Mouse (Mus musculus) erythroid progenitor cell, adult 5-6 weeks (primary cell): ENCODE data around the gene Wnt7b. TPM values are rescaled to one million over a fixed set of nuclear protein-coding genes. Genes with fewer than 3 reads are reported as not detected.

Experiments
- ATAC-seq: replicated peaks from 2 replicates; pipeline ENCODE4 v1.8.0; 2016; ENCODE audit warnings: moderate number of reproducible peaks, mild to moderate bottlenecking, moderate TSS enrichment, inconsistent platforms; ENCODE audit not compliant: poor library complexity, low FRiP score, severe bottlenecking
- total RNA-seq, 2 experiments: library from RNA; stranded (forward) in 1 of 2; stranded (reverse) in 1 of 2; fragments of 150-400 nt in 1 of 2; fragments of 186-747, 209-891 nt in 1 of 2; gene quantifications; 2 replicates each; pipeline versions ENCODE4 v1.2.3 to v1.2.4; 2015 to 2017; ENCODE audit warnings: low replicate concordance in 2 of 2

Gene Wnt7b
- total RNA-seq (2015; ENCODE audit: low replicate concordance) (not detected in 2 replicates), total RNA-seq (2017; ENCODE audit: low replicate concordance) (not detected in 2 replicates)

- ATAC-seq: no peak
These were observed at the start of gene Wnt7b for GRCm38 (mm10) chr15:85582356-85582910. TSS of gene Wnt7b (minus strand) at chr15:85582473.

DNA sequence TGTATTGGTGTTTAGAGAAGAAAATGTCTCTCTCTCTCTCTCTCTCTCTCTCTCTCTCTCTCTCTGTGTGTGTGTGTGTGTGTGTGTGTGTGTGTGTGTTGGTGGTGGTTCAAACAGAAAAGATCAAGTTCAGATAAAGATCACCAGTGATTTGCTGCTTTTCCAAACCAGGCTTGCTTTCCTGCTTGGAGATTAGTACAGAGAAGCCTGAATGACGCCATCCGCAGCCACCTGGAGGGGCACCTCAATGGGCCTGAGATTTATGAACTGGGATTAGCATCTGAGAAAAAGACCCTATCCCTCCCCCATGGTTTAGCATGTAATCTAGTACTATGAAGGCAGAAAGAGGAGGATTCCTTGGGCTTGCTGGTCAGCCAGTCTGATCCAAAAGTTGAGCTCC lies 49.3 kb upstream of the Wnt7b start:
- ATAC-seq: no peak

DNA sequence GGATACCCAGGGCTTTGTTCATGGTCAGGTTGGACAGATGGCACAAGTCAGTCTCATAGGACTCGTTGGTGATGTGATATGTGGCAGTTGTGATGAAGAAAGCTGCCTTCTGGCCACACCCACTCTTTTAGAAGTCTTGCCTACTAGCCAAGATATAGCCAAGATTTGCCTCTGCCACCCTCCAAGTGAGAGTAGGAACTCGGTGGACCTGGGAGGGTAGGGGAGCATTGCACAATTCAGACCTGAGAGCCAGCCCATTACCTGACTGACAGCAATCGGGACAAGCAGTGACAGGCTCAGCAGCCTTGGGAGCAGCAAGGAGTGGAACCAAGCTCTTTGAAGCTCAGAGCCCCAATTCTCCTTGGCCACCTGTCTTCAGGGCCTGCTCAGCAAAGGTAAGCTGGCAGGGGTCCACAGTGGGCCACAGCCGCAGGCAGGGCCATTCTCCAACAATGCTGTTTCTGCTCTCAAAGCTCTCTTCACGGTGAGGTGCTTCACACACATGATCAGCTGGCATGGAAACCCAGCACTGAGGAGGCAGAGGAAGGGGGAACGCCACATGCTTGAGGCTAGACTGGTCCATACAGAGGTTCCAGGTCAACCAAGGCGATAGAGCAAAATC lies 47.8 kb upstream of the Wnt7b start:
- ATAC-seq: no peak

DNA sequence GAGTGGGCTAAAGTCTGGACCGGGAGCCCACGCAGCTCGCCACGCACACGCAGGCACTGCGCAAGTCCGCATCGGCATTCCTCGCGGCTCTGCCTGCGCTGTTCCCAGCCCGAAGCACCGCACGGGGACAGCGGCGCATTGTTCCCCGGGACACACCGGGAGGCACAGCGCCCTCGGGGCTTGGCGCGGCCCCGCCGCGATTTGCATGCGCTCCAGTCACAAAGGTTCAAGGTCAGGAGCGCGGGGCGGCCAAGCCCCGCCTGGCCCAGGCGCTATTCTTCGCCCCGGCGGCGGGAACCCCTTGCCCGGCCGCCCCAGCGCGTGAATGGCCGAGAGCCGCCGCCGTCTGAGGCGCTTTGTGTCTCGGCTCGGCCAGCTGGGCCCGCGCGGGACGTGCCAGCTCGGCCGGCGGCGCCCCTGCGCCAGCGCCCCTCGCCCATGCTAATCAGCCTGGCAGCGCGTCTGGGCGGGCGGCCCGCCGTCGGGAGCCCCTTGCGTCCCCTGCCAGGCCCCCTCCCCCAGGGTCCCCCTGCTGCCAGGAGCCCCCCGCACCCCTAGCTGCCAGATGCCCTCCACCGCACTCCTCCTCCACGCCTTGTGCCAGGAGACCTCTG lies 43.5 kb upstream of the Wnt7b start:
- ATAC-seq: no peak

DNA sequence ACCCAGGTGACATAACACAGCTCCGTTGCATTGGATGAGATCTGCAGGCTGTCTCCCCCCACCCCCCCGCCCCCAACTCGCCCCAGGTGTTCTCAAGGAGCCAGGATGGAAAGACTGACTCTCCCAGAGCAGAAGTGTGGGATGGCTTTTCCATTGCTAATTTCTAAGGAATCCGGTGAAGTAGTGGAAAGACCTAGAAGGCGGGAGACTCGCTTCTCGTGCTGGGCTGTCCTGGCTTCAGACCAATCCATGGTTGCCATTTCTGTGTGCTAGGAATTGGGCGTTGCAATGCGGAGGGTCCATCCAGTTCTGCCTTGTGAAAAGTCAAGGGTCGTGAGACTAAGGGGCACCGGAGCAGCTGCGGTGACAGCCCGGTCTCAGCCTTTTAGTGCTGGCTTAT lies 39.9 kb upstream of the Wnt7b start:
- ATAC-seq: no peak

- no peak for ATAC-seq
These were observed 33.3 kb upstream of the Wnt7b start for GRCm38 (mm10) chr15:85615537-85616100.

GRCm38 (mm10) chr15:85615075-85615474 lies 32.8 kb upstream of the Wnt7b start:
- no peak for ATAC-seq

- ATAC-seq: no peak
These were observed 31.3 kb upstream of the Wnt7b start for GRCm38 (mm10) chr15:85613358-85614266.

DNA sequence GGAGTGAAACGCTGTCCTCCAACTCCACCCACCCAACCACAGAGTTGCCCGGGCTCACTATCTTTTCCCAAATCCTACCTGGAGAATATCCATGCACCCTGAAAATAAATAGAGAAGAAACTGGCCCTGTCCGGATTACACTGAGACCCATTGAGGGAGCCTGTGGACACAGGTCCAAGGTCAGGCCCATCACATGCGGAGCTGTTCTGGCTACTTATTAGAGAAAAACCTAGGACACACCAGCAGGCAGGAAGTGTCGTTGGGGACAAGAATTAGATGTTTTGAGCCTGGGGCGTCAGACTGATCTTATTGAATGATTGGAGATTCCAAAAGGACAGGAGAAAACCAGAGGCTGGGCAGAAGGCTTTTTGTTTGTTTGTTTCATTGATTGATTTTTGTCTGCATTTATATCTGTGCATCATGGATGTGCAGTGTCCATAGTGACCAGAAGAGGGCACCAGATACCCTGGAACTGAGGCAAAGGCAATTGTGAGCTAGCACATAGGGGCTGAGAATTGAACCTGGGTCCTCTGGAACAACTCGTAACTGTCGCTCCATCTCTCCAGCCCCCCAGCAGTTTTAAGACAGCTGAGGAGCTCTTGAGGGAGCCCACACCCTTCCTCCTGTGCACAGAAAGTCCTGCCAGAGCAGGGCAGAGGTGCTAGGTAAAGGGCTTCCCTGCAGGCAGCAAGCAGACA lies 30.5 kb upstream of the Wnt7b start:
- ATAC-seq: peak; percentile 61; the same call in 1 of the 2 replicates

DNA sequence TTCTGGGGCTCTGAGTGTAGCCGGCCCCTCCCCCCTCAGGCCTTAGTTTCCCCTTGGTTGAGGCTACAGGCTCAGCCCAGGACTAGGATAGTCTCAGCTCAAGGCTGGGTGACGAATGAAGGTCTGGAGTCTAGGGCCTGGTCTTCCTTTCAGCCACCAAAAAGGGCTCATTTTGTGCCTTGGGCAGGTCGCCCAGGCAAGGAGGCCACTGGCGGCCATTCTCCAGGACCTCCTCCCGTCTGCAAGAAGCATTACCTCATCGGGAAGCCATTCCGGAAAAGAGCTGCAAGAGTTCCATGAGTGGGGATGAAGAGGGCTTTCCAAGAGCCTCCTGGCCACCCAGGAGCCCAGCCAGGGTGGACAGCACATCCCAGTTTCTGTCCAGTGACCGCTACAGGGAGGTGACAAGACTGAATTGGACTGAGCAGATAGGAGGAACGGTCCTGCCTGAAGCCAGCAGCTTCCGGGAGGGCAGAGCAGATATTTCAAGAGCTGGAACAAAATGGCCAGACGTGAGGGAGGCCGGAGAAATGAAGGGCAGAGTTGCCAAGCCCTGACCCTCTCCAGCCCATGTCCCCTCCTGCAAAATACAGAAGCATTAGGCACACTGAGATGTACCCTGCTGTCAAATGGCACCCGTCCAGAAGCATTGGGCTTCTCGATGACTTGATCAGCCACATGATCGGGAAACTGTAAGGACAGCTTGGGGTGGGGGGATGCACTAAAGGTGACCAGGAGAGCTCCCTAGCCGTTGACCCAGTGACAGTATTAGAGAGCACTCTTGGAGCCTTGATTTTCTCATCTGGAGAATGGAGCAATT lies 29.6 kb upstream of the Wnt7b start:
- ATAC-seq: no peak

- peak; percentile 55; the same call in 1 of the 2 replicates for ATAC-seq
These were observed 28.4 kb upstream of the Wnt7b start for GRCm38 (mm10) chr15:85610618-85611218.

- no peak for ATAC-seq
These were observed 27.8 kb upstream of the Wnt7b start for GRCm38 (mm10) chr15:85610120-85610519.

DNA sequence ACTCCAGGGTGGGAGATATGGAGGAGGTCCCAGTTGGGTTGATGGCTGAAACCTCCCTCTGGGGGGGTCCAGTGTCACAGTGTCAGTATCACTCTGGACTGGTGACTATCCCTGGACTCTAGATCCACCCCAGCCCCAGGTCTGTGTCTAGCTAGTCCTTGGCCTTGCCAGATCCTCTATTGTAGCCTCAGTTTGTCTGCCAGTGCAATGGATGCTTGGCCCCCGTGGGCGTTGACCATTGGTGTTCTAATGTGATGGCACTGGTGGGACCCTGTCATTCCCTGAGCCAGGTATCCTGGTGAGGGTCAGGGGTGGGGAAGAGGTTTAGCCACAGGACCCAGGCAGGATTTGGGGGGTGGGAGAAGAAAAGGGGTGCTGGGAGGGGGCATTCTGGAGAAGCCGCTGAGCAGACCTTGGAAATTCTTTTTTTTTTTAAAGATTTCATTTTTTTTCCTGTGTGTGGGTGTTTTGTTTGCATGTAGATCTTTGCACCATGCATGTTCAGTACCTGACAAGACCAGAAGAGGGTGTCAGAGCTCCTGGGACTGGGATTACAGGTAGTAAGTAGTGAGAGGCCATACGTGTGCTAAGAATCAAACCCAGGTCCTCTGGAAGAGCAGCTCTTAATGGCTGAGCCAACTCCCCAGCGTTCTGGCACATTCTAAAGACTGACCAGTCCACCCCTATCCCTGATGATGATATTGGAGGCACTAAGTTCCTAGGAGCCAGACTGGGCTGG lies 27.2 kb upstream of the Wnt7b start:
- ATAC-seq: no peak

- ATAC-seq: no peak
These were observed 23.8 kb upstream of the Wnt7b start for GRCm38 (mm10) chr15:85605962-85606610.

GRCm38 (mm10) chr15:85604938-85605337 lies 22.7 kb upstream of the Wnt7b start:
- no peak for ATAC-seq

DNA sequence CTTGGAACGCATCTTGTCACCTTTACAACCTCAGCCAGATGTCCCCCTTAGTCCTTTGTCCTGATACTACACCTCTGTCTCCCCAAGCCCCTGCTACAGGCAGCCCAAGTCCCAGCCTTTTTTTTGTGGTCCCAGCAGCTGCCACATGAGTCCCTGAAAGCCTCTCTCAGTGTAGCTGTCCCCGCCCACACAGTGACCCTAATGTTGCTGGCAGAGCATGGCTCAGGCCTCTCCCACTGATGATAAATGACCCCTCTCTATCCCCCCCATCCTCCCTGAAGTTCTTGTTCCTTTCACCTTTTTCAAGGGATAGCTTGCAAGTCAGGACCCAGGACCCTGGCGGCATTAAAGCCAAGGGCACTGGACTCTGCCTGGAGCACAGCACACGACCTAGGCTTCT lies 22.2 kb upstream of the Wnt7b start:
- no peak for ATAC-seq

GRCm38 (mm10) chr15:85603422-85603821 lies 21.1 kb upstream of the Wnt7b start:
- no peak for ATAC-seq
